Mouse (Mus musculus) liver, embryonic 15.5 days (tissue): Measurements from ENCODE around the gene Sdhb. TPM values are rescaled to one million over a fixed set of nuclear protein-coding genes. Genes with fewer than 3 reads are reported as not detected.

Source experiments
- ATAC-seq: fragments of 200-750 bp; cut with Nextera tagmentation; 2 replicates; pipeline ENCODE4 v1.8.0; 2017; ENCODE audit warnings: moderate number of reproducible peaks, mild to moderate bottlenecking, moderate library complexity; ENCODE audit not compliant: insufficient read depth
- H3K27ac ChIP-seq: fragments of 300-500 bp; sonication (generic); replicated peaks from 2 replicates; pipeline ENCODE4 v1.5.1; 2015; ENCODE audit warnings: mild to moderate bottlenecking, inconsistent platforms
- H3K27me3 ChIP-seq: fragments of 300-500 bp; sonication (generic); 2 replicates; pipeline ENCODE4 v1.6.1; 2015; ENCODE audit warnings: mild to moderate bottlenecking, inconsistent platforms
- H3K36me3 ChIP-seq: fragments of 300-500 bp; sonication (generic); replicated peaks from 2 replicates; pipeline ENCODE4 v1.6.1; 2015; ENCODE audit warnings: moderate library complexity, mild to moderate bottlenecking, inconsistent platforms
- H3K4me1 ChIP-seq: fragments of 300-500 bp; sonication (generic); replicated peaks from 2 replicates; pipeline ENCODE4 v1.6.1; 2015; ENCODE audit warnings: inconsistent platforms
- H3K4me2 ChIP-seq: fragments of 300-500 bp; sonication (generic); 2 replicates; pipeline ENCODE4 v1.6.1; 2015; ENCODE audit warnings: moderate library complexity, mild to moderate bottlenecking, inconsistent platforms
- H3K4me3 ChIP-seq: fragments of 300-500 bp; sonication (generic); replicated peaks from 2 replicates; pipeline ENCODE4 v1.5.1; 2015; ENCODE audit warnings: mild to moderate bottlenecking, inconsistent platforms
- H3K9ac ChIP-seq: fragments of 300-500 bp; sonication (generic); 2 replicates; pipeline ENCODE4 v1.6.1; 2015; ENCODE audit warnings: moderate library complexity, mild to moderate bottlenecking, inconsistent platforms
- H3K9me3 ChIP-seq: fragments of 300-500 bp; sonication (generic); replicated peaks from 2 replicates; pipeline ENCODE4 v1.6.1; 2016; ENCODE audit warnings: inconsistent platforms
- WGBS: fragments of 180-500 bp; shearing (Covaris S2); methylation state at CpG from one replicate; pipeline ENCODE4 v1.1.7; 2015; ENCODE audit warnings: mixed read lengths; ENCODE audit not compliant: insufficient replicate concordance; 5-methylcytosine and 5-hydroxymethylcytosine counted together
- polyA plus RNA-seq: library from polyadenylated mRNA; unstranded; fragments of >200 nt; fragmentation: Nextera tagmentation; extraction: Ambion mirVana; gene quantifications from 2 replicates; pipeline ENCODE4 v1.2.1, GENCODE M21; 2015

Sdhb gene
- polyA plus RNA-seq, 1 experiment from 2014 or later, result 196 TPM

DNA sequence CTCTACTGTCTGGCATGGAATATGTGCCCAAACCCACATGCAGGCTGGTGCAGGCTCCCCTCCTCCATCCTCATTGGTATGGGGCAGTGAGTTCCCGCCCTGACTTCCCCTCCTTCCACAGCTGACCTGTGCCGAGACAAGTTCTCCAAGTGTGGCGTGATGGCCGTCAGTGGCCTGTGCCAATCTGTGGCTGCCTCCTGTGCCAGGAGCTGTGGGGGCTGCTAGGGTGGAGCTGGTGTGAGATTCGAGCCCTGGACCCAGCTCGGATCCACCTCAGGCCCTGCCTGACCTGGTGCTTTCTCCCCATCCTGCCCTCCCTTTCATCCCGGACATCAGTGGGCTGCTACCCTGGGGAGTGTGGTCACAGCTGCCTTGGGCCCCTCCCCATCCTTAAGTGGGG, 54.4 kb downstream of the Sdhb start:
- H3K4me2 ChIP-seq, result no peak overlapping the region
- no peaks in the 10 kb centered on the region for H3K36me3 ChIP-seq
- no peak overlapping the region for H3K9ac ChIP-seq
- H3K27ac ChIP-seq, result no peak overlapping the region
- peaks cover 30% of the 10 kb centered on the region for H3K27me3 ChIP-seq
- H3K4me3 ChIP-seq, result no peak overlapping the region
- ATAC-seq, result no peak
- H3K4me1 ChIP-seq, result peaks cover 4% of the 10 kb centered on the region
- 53% methylated on average over 7 of the region's 7 CpGs for WGBS
- no peaks in the 10 kb centered on the region for H3K9me3 ChIP-seq

GRCm38 (mm10) chr4:141016311-141016710, 55.3 kb downstream of the Sdhb start:
- Histone ChIP-seq H3K9me3 (no peaks in the 10 kb centered on the region), H3K4me1 (no peaks in the 10 kb centered on the region; the same call in 1 of the 2 replicates), H3K27me3 (peaks cover 21% of the 10 kb centered on the region), H3K27ac (no peak overlapping the region), H3K9ac (no peak overlapping the region), H3K36me3 (no peaks in the 10 kb centered on the region), H3K4me3 (no peak overlapping the region), H3K4me2 (no peak overlapping the region)
- WGBS, result 59% methylated on average over 9 of the region's 9 CpGs
- ATAC-seq, result no peak

DNA sequence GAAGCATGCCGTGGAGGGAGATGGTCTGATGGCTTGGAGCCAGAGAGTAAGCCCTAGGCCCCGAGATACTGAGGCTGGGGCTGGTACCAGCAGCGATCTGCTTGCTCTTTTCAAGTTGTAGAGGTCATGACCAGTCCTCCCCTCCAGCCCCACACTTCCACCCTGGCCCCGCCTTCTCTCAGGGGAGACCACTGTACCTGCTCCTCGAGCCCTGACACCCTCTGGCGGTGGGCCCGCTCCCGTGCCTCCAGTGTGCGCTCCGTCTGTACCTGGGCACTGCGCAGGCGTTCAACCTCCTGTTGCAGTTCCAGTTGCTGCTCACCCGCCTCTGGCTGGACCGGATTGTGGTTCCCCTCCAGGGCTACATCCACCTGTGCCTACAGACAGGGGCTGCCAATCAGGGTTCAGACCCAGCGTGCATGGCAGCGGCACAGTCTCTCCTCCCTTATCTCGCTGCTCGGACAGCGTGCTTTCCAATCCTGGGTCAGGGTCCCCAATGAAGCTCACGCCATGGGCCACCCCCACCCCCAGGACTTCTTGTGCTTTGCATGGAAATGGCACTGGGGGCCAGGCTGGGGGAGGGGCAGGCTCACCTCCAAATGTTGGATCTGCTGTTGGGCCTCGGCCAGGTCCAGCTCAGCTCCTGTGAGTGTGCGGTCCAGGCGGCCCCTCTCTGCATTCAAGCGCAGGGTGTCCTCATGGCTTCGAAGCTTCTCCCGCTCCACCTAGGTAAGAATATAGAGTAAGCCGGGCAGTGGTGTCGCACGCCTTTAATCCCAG, 56.8 kb downstream of the Sdhb start:
- no peak for ATAC-seq
- no peak overlapping the region for H3K27ac ChIP-seq
- H3K36me3 ChIP-seq, result no peaks in the 10 kb centered on the region
- H3K27me3 ChIP-seq, result peaks cover 5% of the 10 kb centered on the region; the same call in 1 of the 2 replicates
- H3K9ac ChIP-seq, result no peak overlapping the region
- 82% methylated on average over 29 of the region's 29 CpGs for WGBS
- H3K4me1 ChIP-seq, result no peaks in the 10 kb centered on the region; the same call in 1 of the 2 replicates
- H3K4me2 ChIP-seq, result no peak overlapping the region
- H3K4me3 ChIP-seq, result no peak overlapping the region
- H3K9me3 ChIP-seq, result no peaks in the 10 kb centered on the region

DNA sequence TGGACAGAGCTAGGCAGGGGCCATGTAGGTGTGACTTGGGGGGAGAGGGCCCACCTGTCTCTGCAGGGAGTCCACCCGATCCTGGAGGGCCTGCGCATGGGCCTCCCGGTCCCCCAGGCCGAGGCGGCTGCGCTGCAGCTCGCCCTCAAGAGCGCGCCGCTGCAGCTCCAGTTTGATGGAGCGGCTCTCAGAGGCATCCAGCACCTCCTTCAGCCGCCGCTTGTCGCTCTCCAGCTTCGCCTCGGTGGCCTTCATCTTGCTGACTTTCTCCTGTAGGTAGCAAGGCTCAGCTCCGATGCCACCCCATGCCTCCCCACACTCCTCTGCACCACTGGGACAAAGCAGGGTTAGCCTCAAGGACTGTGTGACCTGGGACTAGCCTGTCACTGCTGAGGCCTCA, 59.2 kb downstream of the Sdhb start:
- Histone ChIP-seq H3K9me3 (no peaks in the 10 kb centered on the region), H3K4me1 (no peaks in the 10 kb centered on the region; the same call in 1 of the 2 replicates), H3K9ac (no peak overlapping the region), H3K36me3 (no peaks in the 10 kb centered on the region), H3K4me2 (no peak overlapping the region), H3K27me3 (no peaks in the 10 kb centered on the region), H3K4me3 (no peak overlapping the region), H3K27ac (no peak overlapping the region)
- ATAC-seq, result no peak
- WGBS, result 82% methylated on average over 17 of the region's 17 CpGs

DNA sequence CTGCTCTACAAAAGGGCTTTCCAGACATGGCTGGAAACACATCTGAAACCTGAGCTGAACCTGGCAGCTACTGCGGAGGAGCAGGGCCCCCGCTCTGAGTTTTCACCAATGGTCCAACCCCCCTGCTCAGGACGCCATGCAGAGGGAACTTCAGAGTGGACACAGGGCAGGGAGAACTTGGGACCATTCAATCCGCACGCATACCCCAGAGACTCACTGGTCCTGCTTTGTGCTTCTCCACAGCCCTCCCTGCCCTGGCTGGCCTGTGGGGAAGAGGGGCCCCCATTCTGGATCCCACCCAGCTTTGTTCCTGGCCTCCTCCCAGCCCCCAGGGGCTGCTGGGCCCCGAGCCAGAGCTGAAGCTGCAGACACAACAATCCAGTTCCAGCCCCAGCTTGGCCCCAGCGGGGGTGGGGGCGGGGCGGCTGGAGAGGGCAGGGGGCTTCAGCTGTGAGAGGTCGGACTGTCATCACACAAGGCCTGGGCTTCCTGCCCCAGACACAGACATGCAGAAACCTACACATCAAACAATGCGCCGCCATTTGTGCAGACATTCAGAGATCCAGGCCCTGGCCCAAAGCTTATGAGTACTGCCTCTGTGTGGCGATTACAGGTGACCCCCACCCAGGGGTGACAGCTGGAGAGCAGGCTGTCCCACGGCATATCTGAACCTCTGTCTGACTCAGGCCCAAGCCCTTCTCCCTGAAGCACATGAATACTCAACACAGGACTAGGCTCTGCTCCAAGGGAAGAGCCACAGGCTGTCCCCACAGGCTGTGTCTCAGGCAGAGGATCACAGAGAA, 60.0 kb downstream of the Sdhb start:
- Histone ChIP-seq H3K36me3 (no peaks in the 10 kb centered on the region), H3K4me1 (no peaks in the 10 kb centered on the region), H3K4me2 (no peak overlapping the region)

DNA sequence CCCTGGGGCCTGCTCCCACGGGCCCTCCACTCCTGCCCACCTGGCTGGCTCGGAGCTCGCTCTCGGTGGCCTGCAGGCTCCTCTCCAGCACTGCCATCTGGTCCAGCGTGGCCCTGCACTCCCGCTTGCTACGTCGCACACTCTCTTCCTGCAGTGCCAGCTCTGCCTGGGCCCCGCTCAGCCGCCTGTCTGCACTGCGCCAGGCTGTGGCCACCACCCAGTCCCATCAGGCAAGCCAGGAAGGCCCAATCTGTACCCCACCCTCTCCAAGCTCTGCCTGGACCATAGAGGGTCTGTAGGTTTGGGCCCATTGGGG, 60.6 kb downstream of the Sdhb start:
- Histone ChIP-seq H3K9ac (no peak overlapping the region), H3K27ac (no peak overlapping the region)

More for the DNA sequence above, 60.0 kb downstream of the Sdhb start:
- Histone ChIP-seq H3K9ac (no peak overlapping the region), H3K9me3 (no peaks in the 10 kb centered on the region), H3K27me3 (no peaks in the 10 kb centered on the region), H3K4me3 (no peak overlapping the region), H3K27ac (no peak overlapping the region)
- 61% methylated on average over 14 of the region's 14 CpGs for WGBS
- ATAC-seq, result no peak

DNA sequence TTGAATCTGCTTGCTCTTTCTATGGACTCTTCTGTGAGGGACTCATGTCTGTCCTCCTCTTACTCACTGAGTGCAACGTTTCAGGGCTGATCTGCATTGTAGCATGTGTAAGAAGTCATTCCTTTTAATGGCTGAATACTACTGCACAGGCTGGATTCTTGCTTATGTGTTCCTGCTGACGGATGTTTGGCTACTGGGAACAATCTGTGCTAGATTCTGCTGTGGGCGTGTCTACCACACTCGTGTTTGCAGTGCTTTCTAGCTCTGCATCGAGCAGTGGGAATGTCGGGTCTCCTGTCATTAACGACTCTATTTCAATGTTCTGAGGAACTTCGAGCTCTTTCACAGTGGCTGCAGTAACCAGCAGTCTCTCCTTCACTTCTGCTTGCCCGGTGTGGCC, 63.0 kb downstream of the Sdhb start:
- 55% methylated on average over 9 of the region's 9 CpGs for WGBS
- Histone ChIP-seq H3K9ac (no peak overlapping the region), H3K4me2 (no peak overlapping the region), H3K36me3 (no peaks in the 10 kb centered on the region), H3K27me3 (no peaks in the 10 kb centered on the region), H3K4me3 (no peak overlapping the region), H3K9me3 (no peaks in the 10 kb centered on the region), H3K27ac (no peak overlapping the region), H3K4me1 (no peaks in the 10 kb centered on the region)
- no peak for ATAC-seq

More for the DNA sequence above, 60.6 kb downstream of the Sdhb start:
- Histone ChIP-seq H3K27me3 (no peaks in the 10 kb centered on the region), H3K4me3 (no peak overlapping the region), H3K9me3 (no peaks in the 10 kb centered on the region), H3K36me3 (no peaks in the 10 kb centered on the region), H3K4me2 (no peak overlapping the region), H3K4me1 (no peaks in the 10 kb centered on the region)
- ATAC-seq, result no peak
- 74% methylated on average over 11 of the region's 11 CpGs for WGBS

DNA sequence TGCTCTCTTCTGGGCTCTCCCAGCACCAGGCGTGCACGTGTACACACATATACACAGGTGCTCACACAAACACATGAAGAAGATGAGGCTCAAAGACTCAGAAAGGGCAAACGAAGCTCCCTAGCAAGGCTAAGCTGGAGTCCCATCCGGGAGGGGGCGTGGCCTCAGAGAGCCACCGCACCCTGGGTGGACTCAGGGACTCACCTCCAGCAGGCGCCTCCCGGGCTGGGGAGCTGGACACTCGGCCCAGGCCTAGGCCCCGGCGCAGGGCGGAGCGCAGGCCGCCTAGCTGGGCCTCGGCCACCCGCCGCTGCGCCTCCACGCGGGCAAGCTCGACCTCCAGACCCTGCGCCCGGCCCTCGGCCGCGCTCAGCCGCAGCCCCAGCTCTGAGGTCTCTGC, 64.0 kb downstream of the Sdhb start:
- Histone ChIP-seq H3K4me1 (no peaks in the 10 kb centered on the region), H3K27ac (no peak overlapping the region), H3K27me3 (no peaks in the 10 kb centered on the region), H3K9me3 (no peaks in the 10 kb centered on the region), H3K4me3 (no peak overlapping the region), H3K9ac (no peak overlapping the region), H3K4me2 (no peak overlapping the region; the same call in 1 of the 2 replicates), H3K36me3 (no peaks in the 10 kb centered on the region)
- ATAC-seq, result no peak
- WGBS, result 72% methylated on average over 27 of the region's 27 CpGs

Other genes starting within 250 kb of the Sdhb start
- not detected in 2 replicates for gene Padi6, start 218.6 kb upstream of the Sdhb start, polyA plus RNA-seq
- 2.8 and 4.1 TPM in 2 replicates for gene Padi4, start 187.0 kb upstream of the Sdhb start, polyA plus RNA-seq
- 0.12 and 0.17 TPM in 2 replicates for gene Padi3, start 150.6 kb upstream of the Sdhb start, polyA plus RNA-seq
- gene Padi1, start 115.4 kb upstream of the Sdhb start, polyA plus RNA-seq, result 0.02 and 0.03 TPM in 2 replicates
- gene Padi2, start 54.9 kb upstream of the Sdhb start, polyA plus RNA-seq, result 1.6 and 2.2 TPM in 2 replicates
- 17.4 and 20.3 TPM in 2 replicates for gene Atp13a2, start 25.7 kb downstream of the Sdhb start, polyA plus RNA-seq
- gene Mfap2, start 49.2 kb downstream of the Sdhb start, polyA plus RNA-seq, result 17.5 and 21.1 TPM in 2 replicates
- gene Crocc, start 99.3 kb downstream of the Sdhb start, polyA plus RNA-seq, result 0.77 and 0.88 TPM in 2 replicates
- 97.2 and 98.6 TPM in 2 replicates for gene Necap2, start 117.2 kb downstream of the Sdhb start, polyA plus RNA-seq
- gene Spata21, start 127.1 kb downstream of the Sdhb start, polyA plus RNA-seq, result not detected in 2 replicates
- gene Szrd1, start 178.6 kb downstream of the Sdhb start, polyA plus RNA-seq, result 18.1 and 20.7 TPM in 2 replicates
- gene Fbxo42, start 186.7 kb downstream of the Sdhb start, polyA plus RNA-seq, result 17.9 and 18.3 TPM in 2 replicates